Mouse (Mus musculus): ENCODE results near the gene Cacng2. TPM values are rescaled to one million over a fixed set of nuclear protein-coding genes. Genes with fewer than 3 reads are reported as not detected.

Gene Cacng2
- total and polyA plus RNA-seq, 2 experiments from 2014 or later = 19.8 to 24.4 TPM

DNA sequence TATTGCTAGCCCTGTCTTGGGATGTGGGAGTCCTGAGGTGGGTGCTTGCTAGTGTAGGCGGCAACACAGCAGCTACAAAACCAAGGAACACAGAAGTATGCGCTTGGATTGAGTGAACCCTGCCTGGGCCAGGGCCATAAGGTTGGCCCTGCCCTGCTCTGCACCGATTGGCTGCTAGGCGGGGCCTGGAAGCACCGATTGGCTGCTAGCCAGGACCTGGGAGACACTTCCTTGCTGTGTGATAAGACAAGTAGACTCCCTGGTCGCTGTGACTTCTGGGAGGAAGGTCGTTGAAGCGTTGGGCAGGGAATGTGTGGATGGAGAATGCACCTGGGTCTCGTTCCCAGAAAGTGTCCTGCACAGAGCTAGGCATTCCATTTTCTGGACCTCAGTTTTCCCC lies 115.9 kb downstream of the Cacng2 start:
- H3K27ac ChIP-seq = no peak overlapping the region
- no peaks in the 10 kb centered on the region for H3K4me1 ChIP-seq (ENCODE audit: insufficient read depth, low read length)
- WGBS = 43% methylated on average over 9 of the region's 9 CpGs
- TF ChIP-seq CTCF (IDR thresholded peaks at IDR 0.05; ENCODE audit: low read depth) = no peak
- ATAC-seq (no peak), DNase-seq (ENCODE audit: low spot score) (peak; percentile 57)
- H3K4me2 ChIP-seq (ENCODE audit: low read depth, low read length) = no peak overlapping the region
- no peaks in the 10 kb centered on the region for H3K9me3 ChIP-seq (ENCODE audit: low read length)
- no peak overlapping the region for H3K4me3 ChIP-seq (ENCODE audit: low read length)
- H3K36me3 ChIP-seq (ENCODE audit: insufficient read depth, low read length) = no peaks in the 10 kb centered on the region
- H3K9ac ChIP-seq (replicated peaks; ENCODE audit: low read length) = no peak overlapping the region
- no peaks in the 10 kb centered on the region for H3K27me3 ChIP-seq (ENCODE audit: insufficient read depth, low read length)

DNA sequence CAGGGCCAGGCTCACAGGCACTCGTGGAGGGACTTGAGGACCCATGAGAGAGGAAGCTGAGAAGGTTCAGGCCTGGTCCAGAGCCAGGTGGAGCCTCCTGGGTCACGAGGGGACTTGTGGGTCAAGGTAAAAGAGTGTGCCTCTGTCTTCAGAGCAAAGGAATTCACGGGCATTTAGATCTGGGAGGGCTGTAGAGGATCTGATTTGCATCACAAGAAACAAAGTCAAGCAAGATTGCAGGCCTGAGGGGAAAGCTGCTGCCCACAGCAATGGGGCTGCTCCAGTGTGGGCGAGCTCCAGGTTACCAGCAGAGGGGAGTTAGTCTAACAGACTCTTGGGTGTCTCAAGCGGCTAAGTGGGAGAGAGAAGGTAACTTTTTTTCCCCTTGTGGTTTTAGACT lies 118.4 kb downstream of the Cacng2 start:
- TF ChIP-seq CTCF (IDR thresholded peaks at IDR 0.05; ENCODE audit: low read depth) = no peak
- Histone ChIP-seq H3K4me2 (ENCODE audit: low read depth, low read length) (no peak overlapping the region), H3K4me1 (ENCODE audit: insufficient read depth, low read length) (0 out of 2 replicates have a peak, but pooled peaks cover 3% of the 10 kb centered on the region), H3K27me3 (ENCODE audit: insufficient read depth, low read length) (no peaks in the 10 kb centered on the region), H3K4me3 (ENCODE audit: low read length) (no peak overlapping the region), H3K9ac (replicated peaks; ENCODE audit: low read length) (no peak overlapping the region), H3K36me3 (ENCODE audit: insufficient read depth, low read length) (no peaks in the 10 kb centered on the region), H3K9me3 (ENCODE audit: low read length) (no peaks in the 10 kb centered on the region), H3K27ac (no peak overlapping the region)
- ATAC-seq = no peak
- no peak for DNase-seq (ENCODE audit: low spot score)
- WGBS = 17% methylated on average over 5 of the region's 5 CpGs

DNA sequence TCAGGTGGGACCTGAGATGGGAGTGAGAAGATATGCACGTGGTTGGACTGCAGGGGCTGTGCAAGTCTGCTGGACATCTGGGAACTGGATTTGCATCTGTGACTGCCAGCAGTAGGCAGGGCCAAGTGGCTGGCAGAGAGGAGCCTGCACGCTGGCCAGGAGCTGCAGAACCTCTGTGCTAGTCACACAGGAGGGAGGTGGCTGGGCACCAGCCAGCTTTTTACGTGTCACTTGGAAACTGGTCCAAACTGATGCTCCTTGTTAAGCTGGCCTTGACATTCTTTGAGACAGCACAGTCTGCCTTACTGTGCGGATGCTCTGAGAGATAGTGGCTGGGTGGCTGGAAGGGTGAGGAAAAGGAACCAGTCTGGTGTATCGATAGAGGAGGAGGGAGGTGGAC lies 131.3 kb downstream of the Cacng2 start:
- Histone ChIP-seq H3K27me3 (ENCODE audit: insufficient read depth, low read length) (no peaks in the 10 kb centered on the region), H3K4me2 (ENCODE audit: low read depth, low read length) (no peak overlapping the region), H3K9me3 (ENCODE audit: low read length) (no peaks in the 10 kb centered on the region), H3K36me3 (ENCODE audit: insufficient read depth, low read length) (no peaks in the 10 kb centered on the region), H3K4me1 (ENCODE audit: insufficient read depth, low read length) (no peaks in the 10 kb centered on the region; the same call in 1 of the 2 replicates), H3K27ac (no peak overlapping the region), H3K4me3 (ENCODE audit: low read length) (no peak overlapping the region), H3K9ac (replicated peaks; ENCODE audit: low read length) (no peak overlapping the region)
- DNase-seq (ENCODE audit: low spot score) (peak; percentile 53), ATAC-seq (no peak)
- no peak for TF ChIP-seq CTCF (IDR thresholded peaks at IDR 0.05; ENCODE audit: low read depth)
- 51% methylated on average over 5 of the region's 5 CpGs for WGBS

DNA sequence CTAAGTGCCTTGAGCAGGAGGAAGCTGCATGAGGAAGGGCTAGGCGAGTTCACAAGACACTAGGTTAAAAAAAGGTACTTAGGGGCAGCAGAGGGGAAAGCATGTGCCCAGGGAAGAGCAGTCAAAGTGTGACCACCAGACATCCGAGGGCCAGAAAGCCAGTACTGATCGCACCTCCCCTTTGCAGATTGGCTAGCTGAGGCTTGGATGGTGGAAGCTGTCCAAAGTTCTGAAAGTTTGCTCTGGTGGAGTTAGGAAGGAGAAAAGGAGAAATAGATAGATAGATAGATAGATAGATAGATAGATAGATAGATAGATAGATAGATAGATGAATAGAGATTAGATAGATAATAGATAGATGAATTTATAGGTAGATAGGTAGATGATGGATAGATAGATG lies 136.4 kb downstream of the Cacng2 start:
- no peak overlapping the region for H3K4me3 ChIP-seq (ENCODE audit: low read length)
- H3K9ac ChIP-seq (replicated peaks; ENCODE audit: low read length) = no peak overlapping the region
- ATAC-seq = no peak
- no peak for DNase-seq (ENCODE audit: low spot score)
- no peak overlapping the region for H3K4me2 ChIP-seq (ENCODE audit: low read depth, low read length)
- no peaks in the 10 kb centered on the region for H3K9me3 ChIP-seq (ENCODE audit: low read length)
- no peak for TF ChIP-seq CTCF (IDR thresholded peaks at IDR 0.05; ENCODE audit: low read depth)
- H3K27me3 ChIP-seq (ENCODE audit: insufficient read depth, low read length) = no peaks in the 10 kb centered on the region
- no peaks in the 10 kb centered on the region for H3K36me3 ChIP-seq (ENCODE audit: insufficient read depth, low read length)
- 46% methylated on average over 3 of the region's 3 CpGs for WGBS
- no peaks in the 10 kb centered on the region for H3K4me1 ChIP-seq (ENCODE audit: insufficient read depth, low read length)
- H3K27ac ChIP-seq = no peak overlapping the region

DNA sequence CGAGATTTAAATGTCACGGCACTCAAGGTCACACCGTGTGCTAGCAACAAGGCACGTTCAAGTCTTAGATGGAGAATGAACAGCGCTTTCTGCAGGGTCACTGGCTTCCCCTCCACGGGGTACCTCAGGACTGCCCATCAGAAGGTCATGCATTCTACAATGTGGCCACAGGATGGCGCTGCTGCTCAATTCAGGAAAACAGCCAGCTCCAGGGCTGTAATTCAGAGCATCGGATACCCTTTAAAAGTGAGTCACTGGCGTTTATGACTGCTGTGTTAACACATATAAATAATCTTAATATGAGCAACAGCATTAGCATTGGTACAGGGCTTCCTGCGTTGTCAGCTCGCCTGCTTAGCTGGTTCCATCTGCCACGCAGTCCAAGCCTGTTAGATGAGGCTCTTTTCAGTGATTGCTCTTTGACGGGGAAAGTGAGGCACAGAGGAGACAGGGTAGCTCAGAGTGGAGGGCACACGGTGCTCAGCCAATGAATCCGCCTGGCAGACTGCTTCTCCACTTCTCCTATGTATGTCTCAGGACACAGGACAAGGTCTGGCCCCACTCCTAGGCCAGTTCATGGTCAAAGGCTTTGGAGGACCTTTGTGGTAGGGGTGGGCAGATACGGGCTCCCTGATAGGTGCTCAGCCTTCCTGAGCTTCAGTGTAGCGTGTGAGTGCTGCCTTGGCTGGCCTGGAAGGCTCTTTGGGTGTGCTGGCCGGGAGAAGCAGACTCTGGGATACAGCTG lies 137.5 kb downstream of the Cacng2 start:
- Histone ChIP-seq H3K27me3 (ENCODE audit: insufficient read depth, low read length) (no peaks in the 10 kb centered on the region), H3K4me3 (ENCODE audit: low read length) (no peak overlapping the region), H3K9ac (replicated peaks; ENCODE audit: low read length) (no peak overlapping the region), H3K9me3 (ENCODE audit: low read length) (no peaks in the 10 kb centered on the region), H3K36me3 (ENCODE audit: insufficient read depth, low read length) (no peaks in the 10 kb centered on the region), H3K4me1 (ENCODE audit: insufficient read depth, low read length) (no peaks in the 10 kb centered on the region), H3K4me2 (ENCODE audit: low read depth, low read length) (no peak overlapping the region), H3K27ac (no peak overlapping the region)
- TF ChIP-seq CTCF (IDR thresholded peaks at IDR 0.05; ENCODE audit: low read depth) = peak; percentile 99
- peak; percentile 57 for ATAC-seq
- WGBS = 21% methylated on average over 18 of the region's 18 CpGs
- DNase-seq (ENCODE audit: low spot score) = peak; percentile 88

DNA sequence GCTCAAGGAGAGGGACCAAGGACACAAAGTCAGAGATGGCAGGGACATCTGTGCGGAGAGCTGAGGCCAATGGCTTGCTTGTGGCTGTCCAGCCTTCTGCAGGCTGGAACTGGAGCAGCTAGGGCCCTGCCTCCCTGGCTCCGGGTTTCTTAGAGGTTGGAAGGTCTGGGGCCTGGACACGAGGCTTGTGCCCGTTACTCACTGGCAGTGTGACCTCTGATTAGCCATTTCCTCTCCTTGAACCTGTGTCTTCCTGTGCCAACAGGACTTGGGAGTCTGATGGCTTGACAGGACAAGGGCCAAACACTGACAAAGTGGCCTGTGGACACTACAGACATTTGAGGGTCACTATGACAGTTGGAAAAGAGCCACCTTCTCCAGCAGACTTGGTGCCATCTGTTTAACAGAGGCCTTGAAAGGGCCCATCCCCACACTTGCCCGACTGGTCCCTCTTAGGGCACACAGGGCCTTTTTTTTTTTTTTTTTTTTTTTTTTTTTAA lies 138.6 kb downstream of the Cacng2 start:
- no peak overlapping the region for H3K9ac ChIP-seq (replicated peaks; ENCODE audit: low read length)
- no peak for TF ChIP-seq CTCF (IDR thresholded peaks at IDR 0.05; ENCODE audit: low read depth)
- H3K36me3 ChIP-seq (ENCODE audit: insufficient read depth, low read length) = no peaks in the 10 kb centered on the region
- 0 out of 2 replicates have a peak overlapping the region, but pooled peaks have one; percentile 8 for H3K27ac ChIP-seq
- no peak for ATAC-seq
- WGBS = 66% methylated on average over 5 of the region's 5 CpGs
- H3K4me3 ChIP-seq (ENCODE audit: low read length) = no peak overlapping the region
- DNase-seq (ENCODE audit: low spot score) = no peak
- H3K9me3 ChIP-seq (ENCODE audit: low read length) = no peaks in the 10 kb centered on the region
- no peaks in the 10 kb centered on the region for H3K27me3 ChIP-seq (ENCODE audit: insufficient read depth, low read length)
- H3K4me1 ChIP-seq (ENCODE audit: insufficient read depth, low read length) = no peaks in the 10 kb centered on the region
- H3K4me2 ChIP-seq (ENCODE audit: low read depth, low read length) = no peak overlapping the region

DNA sequence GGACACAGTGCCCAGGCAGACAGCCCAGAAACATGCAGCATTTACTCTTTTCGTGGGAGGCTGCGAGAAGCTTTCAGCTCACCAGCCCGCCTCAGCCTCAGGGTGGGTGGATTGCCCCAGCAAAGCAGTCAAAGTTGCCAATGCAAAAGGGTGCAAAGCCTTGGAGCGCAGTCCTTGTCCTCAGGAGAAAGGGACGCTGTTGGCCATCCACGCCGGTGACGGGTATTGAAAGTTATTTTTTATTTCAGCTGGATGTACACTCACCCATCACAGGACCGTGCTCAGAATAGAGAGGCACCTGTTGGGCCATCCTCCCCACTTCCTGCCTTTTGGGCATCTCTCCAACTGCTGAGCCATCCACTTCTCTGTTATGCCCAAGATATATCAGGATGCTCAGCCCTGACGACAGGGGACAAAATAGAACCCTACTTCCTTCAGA lies 140.4 kb downstream of the Cacng2 start:
- Histone ChIP-seq H3K27me3 (ENCODE audit: insufficient read depth, low read length) (no peaks in the 10 kb centered on the region), H3K4me3 (ENCODE audit: low read length) (no peak overlapping the region), H3K36me3 (ENCODE audit: insufficient read depth, low read length) (no peaks in the 10 kb centered on the region), H3K9ac (replicated peaks; ENCODE audit: low read length) (no peak overlapping the region), H3K27ac (no peak overlapping the region), H3K4me1 (ENCODE audit: insufficient read depth, low read length) (no peaks in the 10 kb centered on the region), H3K9me3 (ENCODE audit: low read length) (no peaks in the 10 kb centered on the region), H3K4me2 (ENCODE audit: low read depth, low read length) (no peak overlapping the region)
- no peak for TF ChIP-seq CTCF (IDR thresholded peaks at IDR 0.05; ENCODE audit: low read depth)
- no peak for ATAC-seq
- no peak for DNase-seq (ENCODE audit: low spot score)
- 84% methylated on average over 10 of the region's 10 CpGs for WGBS

Measured in hindbrain, postnatal 0 days (tissue).